Mouse (Mus musculus) heart, postnatal 25 days (tissue): ENCODE measurements around the gene Haus3. TPM values are rescaled to one million over a fixed set of nuclear protein-coding genes. Genes with fewer than 3 reads are reported as not detected.

Source experiments
- DNase-seq: peaks from one replicate; pipeline ENCODE4 v3.0.0; 2022; ENCODE audit warnings: low spot score
- intact Hi-C: fragments of 180-260 bp; cut with DNase I; formaldehyde crosslinking; loops from one replicate; pipeline ENCODE4 v1.15.1; 2025
- total RNA-seq, 2 experiments: library from RNA; stranded (reverse); gene quantifications; 2 replicates each; pipeline ENCODE4 v1.2.3; 2021

Gene Haus3
- total RNA-seq, 2 experiments from 2014 or later: 3.4 to 3.9 TPM

GRCm38 (mm10) chr5:34147554-34147953 lies 21.8 kb downstream of the Haus3 start:
- DNase-seq: no peak
- intact Hi-C loops: no loop called here

- intact Hi-C loops: loop anchor here (2.0 kb wide), 1 partner anchor 51 kb away; no protein-coding TSS in a partner anchor
Observed at GRCm38 (mm10) chr5:34139751-34140150, 29.6 kb downstream of the Haus3 start.

GRCm38 (mm10) chr5:34132731-34133130 lies 36.6 kb downstream of the Haus3 start:
- DNase-seq: no peak
- intact Hi-C loops: no loop called here

More at GRCm38 (mm10) chr5:34139751-34140150, 29.6 kb downstream of the Haus3 start:
- DNase-seq: peak; percentile 2

- intact Hi-C loops: no loop called here
- DNase-seq: no peak
Observed at GRCm38 (mm10) chr5:34124131-34124530, 45.2 kb downstream of the Haus3 start.

- intact Hi-C loops: no loop called here
- no peak for DNase-seq
Observed at GRCm38 (mm10) chr5:34119121-34119856, 50.0 kb downstream of the Haus3 start.

GRCm38 (mm10) chr5:34105681-34106080 lies 63.6 kb downstream of the Haus3 start:
- intact Hi-C loops: no loop called here
- DNase-seq: no peak

Other genes starting within 250 kb of the Haus3 start
- gene Nelfa, start 233.1 kb downstream of the Haus3 start, total RNA-seq: 10 to 100 TPM; 10.1 to 10.2 TPM
- gene Gm1673, start 186.1 kb downstream of the Haus3 start, total RNA-seq: 1 to 10 TPM; 2.8 to 3.1 TPM
- gene Nat8l, start 173.5 kb downstream of the Haus3 start, total RNA-seq: 1 to 10 TPM; 1.1 TPM
- 1 to 10 TPM; 3.3 to 3.4 TPM for gene Poln, start 79 bp downstream of the Haus3 start, total RNA-seq
- gene Mxd4, start 18.2 kb upstream of the Haus3 start, total RNA-seq: 10 to 100 TPM; 72.6 to 89.1 TPM
- gene Zfyve28, start 118.9 kb upstream of the Haus3 start, total RNA-seq: under 1 TPM; 0.36 to 0.60 TPM
- not detected for gene Cfap99, start 119.1 kb upstream of the Haus3 start, total RNA-seq
- gene Rnf4, start 166.8 kb upstream of the Haus3 start, total RNA-seq: 10 to 100 TPM; 27.1 to 29.1 TPM
- 10 to 100 TPM; 24.3 to 29.7 TPM for gene Fam193a, start 200.4 kb upstream of the Haus3 start, total RNA-seq